Mouse (Mus musculus) erythroid progenitor cell, adult 5-6 weeks (primary cell): Measurements from ENCODE around the gene Ccr7. TPM values are rescaled to one million over a fixed set of nuclear protein-coding genes. Genes with fewer than 3 reads are reported as not detected.
A peak's percentile ranks its signal among the peaks of the same experiment; 100 is the strongest.

Experiments
- ATAC-seq: replicated peaks from 2 replicates; pipeline ENCODE4 v1.8.0; 2016; ENCODE audit warnings: moderate number of reproducible peaks, mild to moderate bottlenecking, moderate TSS enrichment, inconsistent platforms; ENCODE audit not compliant: poor library complexity, low FRiP score, severe bottlenecking
- total RNA-seq, 2 experiments: library from RNA; stranded (forward) in 1 of 2; stranded (reverse) in 1 of 2; fragments of 150-400 nt in 1 of 2; fragments of 186-747, 209-891 nt in 1 of 2; gene quantifications; 2 replicates each; pipeline versions ENCODE4 v1.2.3 to v1.2.4; 2015 to 2017; ENCODE audit warnings: low replicate concordance in 2 of 2

The Ccr7 gene
- 1.4 and 8.0 TPM in 2 replicates for total RNA-seq (2015; ENCODE audit: low replicate concordance)
- total RNA-seq (2017; ENCODE audit: low replicate concordance): 1.3 and 2.0 TPM in 2 replicates

DNA sequence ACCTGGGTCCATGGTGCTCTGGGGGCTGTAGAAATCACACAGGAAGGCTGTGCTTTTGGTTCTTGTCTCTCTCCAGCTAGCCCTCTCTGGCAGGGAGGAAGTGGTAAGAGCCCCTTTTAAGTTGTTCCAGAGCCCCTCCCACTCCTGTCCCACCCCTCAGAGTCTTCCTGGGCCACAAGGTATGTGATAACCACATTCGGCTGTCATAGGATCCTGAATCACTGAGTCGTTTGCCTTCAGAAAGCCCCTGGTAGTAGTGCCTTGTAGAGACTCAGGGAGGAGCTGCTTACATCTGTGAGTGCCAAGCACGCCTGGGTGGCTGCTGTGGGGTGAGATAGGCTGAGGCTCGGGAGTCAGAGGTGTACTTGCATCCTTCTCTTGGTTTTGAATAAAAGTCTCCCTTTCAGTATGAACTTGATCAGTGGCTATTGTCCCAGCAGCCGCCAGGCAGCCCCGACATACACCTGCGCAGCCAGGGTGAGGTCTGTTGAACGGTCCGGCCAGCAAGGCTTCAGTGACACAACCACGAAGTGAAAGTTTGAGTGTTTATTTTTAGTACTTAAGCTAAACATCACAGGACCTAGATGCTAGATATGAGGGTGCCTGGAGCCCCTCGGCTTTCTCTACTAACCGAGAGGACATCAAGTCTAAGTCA lies at the start of gene Ccr7:
Gene Ccr7, minus strand, starts transcription at position 91 of the 655 bp plus-strand sequence.
- ATAC-seq: no peak

DNA sequence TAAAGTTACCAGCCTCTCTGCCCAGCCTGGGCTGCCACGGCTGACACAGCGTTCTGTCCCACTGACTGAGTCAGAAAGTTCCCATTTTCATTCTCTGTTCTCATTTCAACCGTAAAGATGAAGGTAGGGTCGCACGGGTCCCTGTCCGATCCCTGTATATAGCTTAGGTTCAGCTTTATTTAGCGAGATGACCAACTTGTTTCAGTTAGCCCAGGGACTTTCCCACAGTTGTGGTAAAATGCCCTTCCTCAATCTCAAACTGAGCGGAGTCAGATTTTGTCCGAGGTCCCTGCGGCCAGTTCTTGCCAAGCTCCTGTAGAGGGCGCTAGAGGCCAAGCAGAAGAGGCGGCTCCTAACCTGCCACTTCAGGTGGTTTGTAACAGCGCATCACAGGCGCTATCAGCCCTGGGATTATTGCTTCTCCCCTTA lies 34.3 kb upstream of the Ccr7 start:
- ATAC-seq: 0 out of 2 replicates have a peak, but pooled peaks have one; percentile 46

DNA sequence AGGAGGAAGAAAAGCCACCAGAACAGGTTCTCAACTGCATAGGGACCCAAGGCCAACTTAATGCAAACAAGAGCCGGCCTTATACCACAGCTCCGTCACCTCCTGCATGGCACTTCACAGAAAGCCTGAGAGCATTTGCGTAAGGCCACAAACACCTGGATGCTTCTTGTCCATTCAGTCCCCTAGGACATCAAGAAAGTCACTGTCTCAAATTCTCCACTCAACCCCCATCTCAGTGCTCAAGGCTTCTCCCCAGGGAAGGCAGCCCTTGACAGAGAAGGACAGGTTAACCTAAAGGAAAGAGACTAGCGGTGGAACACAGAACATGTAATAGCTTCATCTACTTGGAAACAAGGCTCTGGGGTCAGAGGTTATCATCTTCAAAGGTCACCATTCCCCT lies 32.5 kb upstream of the Ccr7 start:
- no peak for ATAC-seq

DNA sequence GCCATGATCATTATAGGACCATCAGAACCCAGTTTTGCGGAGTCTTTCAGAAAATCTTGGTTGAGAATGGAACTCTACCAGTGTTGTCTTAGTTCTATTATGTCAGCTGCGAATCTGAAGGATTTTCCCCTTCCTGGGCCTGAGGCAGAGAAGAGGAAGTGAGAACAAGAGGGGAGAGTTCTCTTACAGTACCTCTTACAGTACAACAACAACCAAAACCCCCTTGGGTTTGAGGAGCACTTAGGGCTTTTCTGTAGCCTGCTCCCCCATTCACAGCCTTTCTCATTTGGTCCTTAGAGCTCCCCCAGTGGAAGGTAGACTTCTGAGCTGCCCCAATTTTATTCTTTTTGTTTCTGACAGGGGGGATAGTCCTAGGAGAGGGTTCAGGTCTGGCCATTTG lies 32.0 kb upstream of the Ccr7 start:
- ATAC-seq: no peak

DNA sequence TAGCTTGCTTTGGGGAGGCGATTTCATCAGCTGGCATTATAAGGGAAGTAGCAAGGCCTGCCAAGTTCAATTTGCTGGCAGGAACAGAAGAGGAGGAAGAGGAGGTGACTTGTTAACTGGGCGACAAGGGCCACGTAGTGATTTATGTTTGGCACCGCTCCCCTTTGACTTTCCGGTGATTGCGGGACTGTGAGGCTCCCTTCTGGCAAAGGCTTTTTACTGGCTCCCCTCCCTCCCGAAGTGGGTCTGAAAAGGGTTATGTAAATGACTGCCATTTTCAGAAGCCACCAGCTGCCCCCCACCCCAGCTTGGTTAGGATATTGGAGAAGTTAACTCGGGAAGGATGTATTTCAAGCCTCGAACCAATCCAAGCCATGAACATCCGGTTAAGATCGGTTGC lies 27.7 kb upstream of the Ccr7 start:
- ATAC-seq: no peak

DNA sequence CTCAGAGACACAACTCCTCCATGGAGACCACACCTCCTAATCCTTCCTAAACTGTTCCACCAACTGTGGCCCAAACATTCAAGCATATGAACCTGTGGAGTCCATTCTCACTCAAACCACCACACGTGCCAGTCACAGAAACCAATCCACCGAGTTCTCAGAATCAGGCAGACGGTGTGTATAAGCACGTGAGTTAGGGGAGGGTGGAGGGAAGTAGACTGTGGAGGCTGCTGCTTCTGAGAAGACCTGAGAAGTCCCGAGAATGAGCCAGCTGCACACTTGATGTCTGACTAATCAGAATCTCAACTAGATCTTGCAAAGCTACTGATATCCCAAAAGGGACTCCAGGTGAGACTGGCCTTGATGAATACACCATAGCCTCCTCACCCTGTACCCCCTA lies 25.2 kb upstream of the Ccr7 start:
- no peak for ATAC-seq

DNA sequence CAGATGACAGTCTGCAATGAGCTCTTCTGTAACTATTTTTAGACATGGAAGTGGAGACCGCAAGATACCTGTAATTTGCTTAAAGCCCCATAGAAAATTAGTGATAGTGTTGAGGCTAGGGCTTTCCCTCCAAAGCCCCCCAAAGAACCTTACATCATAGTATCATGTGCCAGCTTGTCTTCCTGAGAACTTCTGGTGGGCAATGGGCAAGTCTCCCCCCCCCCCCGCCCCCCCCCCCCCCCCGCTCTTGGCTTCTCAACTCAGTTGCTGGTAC lies 23.0 kb upstream of the Ccr7 start:
- ATAC-seq: no peak

DNA sequence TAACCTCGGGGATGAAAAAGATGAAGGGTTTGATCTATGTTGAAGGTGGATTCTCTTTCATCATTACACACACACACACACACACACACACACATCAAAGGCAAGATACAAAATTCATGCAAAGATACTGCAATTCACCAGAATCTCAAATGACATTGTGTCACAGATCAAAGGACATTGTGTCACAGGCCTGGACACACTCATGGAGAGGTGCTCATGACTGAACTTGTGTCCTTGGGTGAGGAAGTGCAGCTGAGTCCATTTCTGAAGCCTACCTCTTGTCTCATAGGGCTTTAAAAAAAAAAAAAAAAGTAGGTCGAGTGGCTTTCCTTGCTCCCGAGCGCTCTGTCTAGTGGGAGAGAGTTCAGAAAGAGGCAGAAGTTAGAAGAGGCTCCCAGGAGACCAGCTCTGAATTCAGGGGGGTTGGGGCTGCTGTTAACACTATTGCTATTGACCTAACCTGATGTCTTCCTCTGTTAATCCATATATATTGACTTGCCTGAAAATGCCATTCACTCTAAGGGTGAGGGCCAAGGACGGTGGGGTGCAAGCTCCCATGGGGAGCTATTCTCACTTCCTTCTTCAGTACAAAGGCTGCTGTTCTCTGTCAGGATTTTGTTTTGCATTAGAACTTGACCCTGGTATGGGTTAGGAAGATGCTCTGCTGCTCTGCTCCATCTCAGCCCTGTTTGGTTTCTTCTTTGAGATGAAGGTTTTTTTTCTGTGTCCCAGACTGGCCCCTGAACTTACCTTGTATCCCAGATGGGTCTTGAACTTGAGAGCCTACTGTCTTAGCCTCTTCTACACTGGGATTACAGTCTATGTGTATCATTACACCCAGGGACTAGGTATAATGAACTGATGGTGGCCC lies 22.4 kb upstream of the Ccr7 start:
- ATAC-seq: no peak

DNA sequence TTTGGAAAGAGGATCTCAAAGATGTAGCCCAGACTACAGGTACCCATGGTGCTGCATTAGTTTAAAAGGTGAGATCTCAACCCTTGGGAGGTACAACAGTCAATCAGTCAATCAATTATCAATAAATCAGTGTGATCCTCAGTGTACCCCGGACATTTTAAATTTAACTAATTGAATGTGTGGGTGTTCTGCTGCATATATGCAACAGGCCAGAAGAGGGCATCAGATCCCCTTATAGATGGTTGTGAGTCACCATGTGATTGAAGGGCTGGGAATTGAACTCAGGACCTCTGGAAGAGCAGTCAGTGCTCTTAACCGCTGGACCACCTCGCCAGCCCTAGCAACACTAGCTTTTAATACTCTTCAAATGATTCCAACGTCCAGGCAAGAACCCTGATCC lies 17.1 kb upstream of the Ccr7 start:
- ATAC-seq: no peak

DNA sequence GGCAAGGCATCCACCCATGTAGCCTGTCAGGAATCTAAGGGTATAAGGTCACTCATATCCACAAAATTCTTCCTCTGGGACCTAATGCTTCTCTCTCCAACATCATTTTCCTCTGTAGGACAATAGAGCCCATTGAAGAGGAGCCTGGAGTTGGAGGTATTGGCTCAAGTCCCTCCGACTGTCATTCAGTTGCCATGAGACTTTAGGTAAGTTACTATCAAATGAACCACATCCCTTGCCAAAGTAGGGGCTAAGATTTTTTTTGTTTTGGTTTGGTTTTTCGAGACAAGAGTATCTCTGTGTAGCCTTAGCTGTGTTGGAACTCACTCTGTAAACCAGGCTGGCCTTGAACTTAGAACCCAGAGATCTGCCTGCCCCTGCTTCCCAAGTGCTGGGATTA lies 16.6 kb upstream of the Ccr7 start:
- ATAC-seq: no peak

DNA sequence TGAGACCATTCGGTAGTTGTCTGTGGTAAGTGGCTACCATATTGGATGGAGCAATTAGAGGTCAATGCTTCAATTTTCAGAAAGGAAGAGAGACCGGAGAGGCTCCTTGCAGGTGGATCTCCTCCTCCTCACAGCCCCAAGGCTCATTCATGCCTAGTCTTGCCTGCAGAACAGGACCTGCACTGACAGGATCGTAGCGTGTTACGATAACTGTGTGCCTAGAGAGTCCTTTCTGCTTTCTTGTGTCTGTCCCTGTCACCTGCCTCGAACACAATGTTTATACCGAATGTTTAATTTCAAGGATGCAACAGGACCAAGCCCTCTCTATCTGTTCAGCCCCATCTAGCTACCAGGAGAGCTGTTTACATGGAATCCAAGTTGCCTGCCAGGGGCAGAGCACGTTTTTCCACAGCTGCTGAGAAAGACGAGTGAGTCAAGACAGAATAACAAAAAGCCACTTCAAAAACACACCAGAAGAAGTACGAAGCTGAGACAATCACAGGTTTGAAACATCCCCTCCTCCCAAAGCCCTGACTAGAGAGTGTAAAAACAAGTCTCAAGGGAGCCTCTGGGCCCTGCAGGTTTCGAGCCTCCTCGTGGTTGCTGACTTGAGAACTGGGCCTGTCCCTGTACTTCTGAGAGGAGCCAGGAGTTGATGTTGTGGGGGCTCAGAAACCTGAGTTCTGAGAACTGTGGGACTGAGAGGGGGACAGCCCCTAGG lies 15.8 kb upstream of the Ccr7 start:
- ATAC-seq: no peak

DNA sequence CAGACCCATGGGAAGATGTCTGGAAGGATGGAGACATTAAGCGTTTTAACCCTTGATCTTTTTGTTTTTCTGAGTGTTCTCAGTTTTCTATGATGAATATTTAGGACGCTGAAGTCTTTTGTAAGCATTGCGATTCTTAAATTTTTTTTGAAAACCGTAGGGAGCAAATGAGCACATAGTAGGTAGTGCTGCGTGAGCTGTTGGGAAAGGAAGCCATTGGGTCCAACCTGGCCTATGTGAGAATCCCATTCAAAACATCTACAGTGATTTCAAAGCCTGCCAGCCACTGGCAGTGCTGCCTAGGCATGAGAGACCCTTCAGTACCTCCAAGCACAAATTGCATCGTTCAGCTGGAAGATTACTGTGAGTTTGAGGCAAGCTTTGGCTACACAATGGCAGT lies 15.1 kb upstream of the Ccr7 start:
- ATAC-seq: no peak

DNA sequence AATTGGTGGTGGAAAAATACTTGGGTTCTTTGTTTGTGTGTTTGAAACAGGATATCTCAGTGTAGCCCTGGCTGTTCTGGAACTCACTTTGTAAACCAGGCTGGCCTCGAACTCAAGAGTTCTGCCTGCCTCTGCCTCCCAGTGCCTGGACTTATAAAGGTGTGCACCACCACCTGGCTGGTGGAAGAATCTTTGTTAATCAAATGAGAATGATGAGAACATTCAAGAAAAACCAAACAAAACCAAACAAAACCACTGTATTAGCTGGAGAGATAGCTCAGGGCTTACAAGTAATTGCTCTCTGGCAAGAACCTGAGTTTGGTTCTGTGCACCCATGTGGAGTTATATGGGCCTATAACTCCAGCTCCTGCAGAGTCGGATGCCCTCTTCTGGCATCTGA lies 14.6 kb upstream of the Ccr7 start:
- ATAC-seq: no peak

DNA sequence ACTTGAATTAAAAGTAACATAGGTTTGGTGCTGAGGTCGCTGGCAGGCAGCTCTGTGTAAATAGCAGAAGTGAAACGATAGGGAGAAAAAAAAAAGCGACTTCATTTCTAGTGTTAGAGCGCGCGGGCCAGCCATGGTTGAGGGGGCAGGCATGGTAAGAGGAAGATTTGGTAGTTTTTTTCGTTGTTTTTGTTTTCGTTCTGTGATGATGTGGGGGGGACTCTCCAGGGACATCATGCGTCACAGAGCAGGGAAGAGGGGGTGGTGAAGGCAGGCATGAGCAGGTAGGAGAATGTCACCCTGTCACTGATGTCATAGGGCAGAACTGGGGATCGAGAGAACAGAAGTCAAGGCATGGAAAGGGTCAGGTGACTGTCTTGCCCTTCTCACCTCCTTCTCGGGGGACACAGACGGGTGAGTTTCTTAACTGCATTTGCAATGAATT lies 13.2 kb upstream of the Ccr7 start:
- ATAC-seq: no peak

DNA sequence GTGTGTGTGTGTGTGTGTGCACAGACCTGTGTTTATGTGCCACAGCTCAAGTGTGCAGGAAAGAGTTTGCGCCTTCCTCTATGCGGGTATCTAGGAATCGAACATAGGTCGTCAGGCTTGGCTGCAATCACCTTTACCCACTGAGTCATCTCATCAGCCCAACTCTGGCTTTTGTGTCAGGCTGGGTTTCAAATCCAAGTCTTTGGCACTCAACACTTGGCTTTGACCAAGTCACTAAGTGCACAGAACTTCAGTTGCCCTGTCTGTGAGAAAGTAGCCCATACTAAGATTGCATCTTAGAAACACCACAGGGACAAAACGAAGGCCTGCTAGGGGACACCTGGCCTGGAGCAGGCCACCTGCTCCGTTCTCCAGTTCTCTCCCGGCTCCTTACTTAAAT lies 12.7 kb upstream of the Ccr7 start:
- ATAC-seq: no peak

DNA sequence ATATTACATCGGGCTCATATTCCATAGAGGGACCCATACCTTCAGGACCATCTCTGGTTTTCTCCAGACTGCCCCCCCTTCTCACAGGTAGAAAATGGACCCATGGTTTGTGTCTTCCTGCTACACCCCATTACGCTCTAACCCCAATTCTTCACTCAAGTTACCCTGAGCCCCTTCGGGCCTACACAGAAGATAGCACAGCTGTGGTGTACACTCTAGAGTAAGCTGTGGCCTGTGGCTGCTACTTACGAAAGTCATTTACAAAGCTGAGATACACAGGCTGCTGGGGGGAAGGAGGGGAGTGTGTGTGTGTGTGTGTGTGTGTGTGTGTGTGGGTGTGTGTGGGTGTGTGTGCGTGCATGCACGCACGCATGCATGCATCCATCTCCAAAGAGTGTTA lies 11.4 kb upstream of the Ccr7 start:
- ATAC-seq: no peak

DNA sequence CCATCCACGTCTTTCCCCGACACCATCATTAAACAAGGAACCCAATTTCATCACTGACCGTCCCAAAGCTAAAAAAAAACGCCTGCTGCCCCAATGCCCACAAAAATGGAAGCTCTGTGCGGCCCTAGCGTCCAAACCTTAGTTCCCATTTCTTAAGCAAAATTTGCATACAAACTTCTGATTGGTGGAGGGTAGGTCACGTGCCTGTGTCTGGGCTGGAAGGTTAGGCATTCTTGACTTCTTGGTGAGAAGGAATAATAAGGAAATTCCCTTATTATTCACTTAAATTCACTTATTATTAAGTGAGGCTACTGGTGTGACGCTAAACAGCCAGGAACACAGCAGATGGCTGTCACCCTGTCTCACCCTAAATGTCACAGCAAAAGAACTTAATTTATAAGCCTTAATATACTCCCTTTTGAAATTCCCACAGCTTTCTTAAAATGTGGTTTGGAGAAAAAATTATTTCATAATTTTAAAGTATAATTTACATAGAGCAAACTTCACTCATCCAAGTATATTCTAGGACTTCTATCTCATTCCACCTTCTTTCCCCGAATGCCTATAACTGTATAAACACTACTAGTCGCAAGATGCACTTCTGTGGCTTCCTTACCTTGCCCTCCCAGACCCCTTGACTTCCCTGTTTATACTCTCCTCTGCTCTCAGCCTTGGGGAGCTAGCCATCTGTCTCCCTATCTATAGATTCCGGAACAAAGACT lies 10.3 kb upstream of the Ccr7 start:
- ATAC-seq: no peak

DNA sequence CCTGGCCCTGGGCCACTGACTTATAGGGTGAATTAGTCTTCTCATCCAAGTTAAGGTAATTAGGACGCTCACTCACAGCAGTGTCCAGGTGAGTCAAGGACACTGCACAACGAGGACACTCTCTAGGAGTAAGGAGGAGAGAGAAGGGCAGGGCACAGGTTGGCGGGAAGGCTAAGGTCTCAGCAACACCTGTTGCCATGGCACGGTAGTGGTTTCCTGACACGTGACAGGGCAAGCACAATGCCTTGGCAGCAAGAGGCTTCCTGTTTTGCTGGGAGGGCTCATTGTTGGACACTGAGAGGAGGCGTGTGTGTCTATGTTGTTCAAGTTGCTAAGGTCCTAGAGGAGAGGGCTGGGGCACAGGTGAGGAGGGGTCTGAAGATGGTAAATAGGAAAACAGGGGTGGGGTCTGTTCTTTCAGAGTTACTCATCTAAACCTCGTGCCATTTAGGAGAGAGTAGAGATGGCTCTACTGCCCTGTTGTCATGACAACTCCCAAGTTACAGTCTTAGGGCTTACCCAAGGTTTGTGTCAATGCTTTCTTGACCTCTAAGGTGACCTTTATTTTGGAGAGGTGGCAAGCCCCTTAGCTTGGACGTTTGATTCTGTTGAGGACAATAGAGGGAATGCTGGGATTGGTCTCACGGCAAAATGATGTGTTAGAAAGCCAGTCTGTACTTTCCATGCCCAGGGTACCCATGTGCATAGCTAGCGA lies 8.3 kb upstream of the Ccr7 start:
- ATAC-seq: 0 out of 2 replicates have a peak, but pooled peaks have one; percentile 10

DNA sequence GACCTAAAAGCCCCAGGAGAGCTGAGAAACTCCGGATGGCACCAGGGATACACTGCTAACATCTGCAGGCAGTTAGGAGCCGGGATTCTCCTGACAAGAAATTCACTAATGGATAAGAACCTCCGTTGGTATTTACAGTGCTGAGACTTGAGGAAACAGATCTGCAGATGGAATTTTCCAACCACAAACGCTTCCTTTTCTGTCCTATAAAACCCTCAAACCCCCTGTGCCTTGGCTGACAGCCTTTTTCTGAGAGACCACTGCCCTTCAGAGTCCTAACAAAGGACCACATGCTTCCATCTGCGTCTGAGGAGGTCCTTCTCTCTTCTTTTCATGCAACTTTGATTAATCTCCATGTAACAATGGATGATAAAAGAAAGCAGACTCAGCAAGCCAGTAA lies 6.8 kb upstream of the Ccr7 start:
- ATAC-seq: no peak

DNA sequence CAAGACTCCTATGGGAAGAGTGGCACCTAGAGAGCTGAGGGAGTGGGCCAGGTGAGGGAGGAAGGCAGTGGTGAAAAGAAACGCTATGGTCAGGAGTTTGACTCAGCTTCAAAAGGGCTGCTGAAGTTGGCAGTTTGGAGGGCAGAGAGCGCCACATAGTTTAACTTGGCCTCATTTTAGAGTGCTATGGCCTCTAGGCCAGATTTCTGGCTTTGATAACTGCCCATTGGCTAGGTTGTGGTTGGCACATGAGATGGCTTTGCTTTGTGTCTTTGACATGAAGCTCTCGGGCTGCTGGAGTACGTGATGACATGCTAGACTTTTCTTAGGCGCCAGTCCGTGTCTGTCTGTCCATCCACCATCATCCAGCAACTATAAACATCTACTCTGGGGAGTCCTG lies 5.4 kb upstream of the Ccr7 start:
- ATAC-seq: no peak
